Mouse (Mus musculus) stomach, postnatal 0 days (tissue): Measurements from ENCODE around the gene Zfp423.

Experiments used
- CTCF ChIP-seq: IDR thresholded peaks from 2 replicates; pipeline ENCODE4 v1.5.1; 2016; ENCODE audit warnings: antibody characterized with exemption, low read depth, mild to moderate bottlenecking, moderate library complexity
- EP300 ChIP-seq: optimal IDR thresholded peaks from 2 replicates; pipeline ENCODE3; 2016; ENCODE audit warnings: antibody characterized with exemption

- TF ChIP-seq EP300 (no peak), CTCF (no peak)
Measured at GRCm38 (mm10) chr8:87753636-87754035, 205.8 kb downstream of the Zfp423 start.
